Mouse (Mus musculus): ENCODE measurements around the gene Crym. TPM values are rescaled to one million over a fixed set of nuclear protein-coding genes. Genes with fewer than 3 reads are reported as not detected.

Gene Crym
- polyA plus RNA-seq, 1 experiment from 2014 or later: 55.2 TPM

DNA sequence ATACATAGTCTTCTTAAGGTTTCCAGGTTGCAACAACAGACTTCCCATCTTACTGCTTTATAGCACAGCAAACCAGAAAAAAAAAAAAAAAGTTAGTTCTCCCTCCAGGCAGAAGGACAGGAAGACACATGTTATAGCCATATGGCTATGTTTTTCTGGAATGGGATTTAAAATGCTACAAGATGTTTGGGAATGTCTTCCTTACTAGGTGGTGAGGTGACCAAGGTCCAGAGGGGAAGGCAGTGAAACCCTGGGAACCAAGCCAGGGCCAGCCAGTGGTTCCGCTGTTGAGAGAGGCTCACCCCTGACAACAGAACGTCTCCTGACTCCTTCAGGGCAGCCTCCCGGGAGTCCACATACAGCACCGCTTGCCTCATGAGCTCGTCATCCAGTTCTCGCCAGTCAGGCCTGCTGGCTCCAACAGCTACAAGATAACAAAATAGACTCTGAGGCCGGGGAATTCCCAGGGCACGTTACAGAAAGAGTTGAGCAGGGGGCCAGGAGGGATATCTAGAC lies 11.7 kb downstream of the Crym start:
- DNase-seq (ENCODE audit: low spot score) (peak; percentile 52), ATAC-seq (ENCODE audit: low read depth) (peak; percentile 19; the same call in 1 of the 2 replicates)
- Histone ChIP-seq H3K27me3 (replicated peaks; ENCODE audit: control insufficient read depth, insufficient read depth, low read length) (no peaks in the 10 kb centered on the region), H3K4me2 (ENCODE audit: low read depth, low read length) (no peak overlapping the region), H3K36me3 (ENCODE audit: control insufficient read depth, insufficient read depth, low read length) (no peaks in the 10 kb centered on the region), H3K27ac (replicated peaks; ENCODE audit: low read depth, low read length) (no peak overlapping the region), H3K9me3 (ENCODE audit: control insufficient read depth, low read length) (no peaks in the 10 kb centered on the region), H3K4me3 (ENCODE audit: low read depth, low read length) (no peak overlapping the region), H3K9ac (ENCODE audit: low read depth, low read length) (no peak overlapping the region), H3K4me1 (ENCODE audit: control insufficient read depth, insufficient read depth, low read length) (peaks cover 11% of the 10 kb centered on the region)
- WGBS: 34% methylated on average over 8 of the region's 8 CpGs

DNA sequence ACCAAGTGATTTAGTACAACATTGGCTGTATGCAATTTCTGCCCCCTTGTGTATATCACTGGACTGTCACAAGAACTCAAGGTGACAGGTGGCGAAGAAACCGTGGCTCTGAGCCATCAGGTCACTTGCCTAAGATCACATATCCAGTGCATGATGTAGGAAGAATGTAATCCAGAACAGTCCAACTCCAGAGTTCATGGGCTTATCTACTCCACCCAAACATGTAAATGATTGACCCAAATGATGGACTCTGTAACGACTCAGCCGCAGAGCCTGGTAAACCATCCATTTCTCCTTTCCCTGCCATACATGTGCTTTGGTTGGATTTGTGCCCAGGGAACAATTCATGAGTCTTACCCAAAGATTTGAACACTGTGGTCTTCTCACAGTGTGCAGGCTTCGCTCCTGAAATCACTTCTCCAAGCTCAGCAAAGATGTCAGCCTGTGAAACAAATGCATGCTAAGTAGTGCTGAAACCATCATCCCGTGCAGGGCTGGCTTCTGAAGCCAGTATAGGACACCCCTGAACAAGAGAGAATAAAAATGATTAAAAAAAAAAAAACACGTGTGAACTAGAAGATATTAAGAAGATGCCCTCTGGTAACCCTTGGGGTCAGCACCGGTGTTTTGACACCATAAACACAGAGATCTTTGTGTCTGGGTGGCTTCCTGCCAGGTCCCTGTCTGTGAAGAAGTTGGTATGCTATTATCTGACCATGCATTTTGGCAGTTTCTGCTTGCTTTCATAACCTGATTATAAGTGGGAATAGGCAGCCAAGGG lies 12.4 kb downstream of the Crym start:
- DNase-seq (ENCODE audit: low spot score): peak; percentile 32
- no peaks in the 10 kb centered on the region for H3K9me3 ChIP-seq (ENCODE audit: control insufficient read depth, low read length)
- H3K27ac ChIP-seq (replicated peaks; ENCODE audit: low read depth, low read length): no peak overlapping the region
- WGBS: 50% methylated on average over 8 of the region's 8 CpGs
- H3K4me2 ChIP-seq (ENCODE audit: low read depth, low read length): no peak overlapping the region
- 0 out of 2 replicates have a peak, but pooled peaks have one; percentile 35 for ATAC-seq (ENCODE audit: low read depth)
- peaks cover 11% of the 10 kb centered on the region for H3K4me1 ChIP-seq (ENCODE audit: control insufficient read depth, insufficient read depth, low read length)
- no peaks in the 10 kb centered on the region for H3K27me3 ChIP-seq (replicated peaks; ENCODE audit: control insufficient read depth, insufficient read depth, low read length)
- H3K4me3 ChIP-seq (ENCODE audit: low read depth, low read length): no peak overlapping the region
- no peaks in the 10 kb centered on the region for H3K36me3 ChIP-seq (ENCODE audit: control insufficient read depth, insufficient read depth, low read length)
- H3K9ac ChIP-seq (ENCODE audit: low read depth, low read length): no peak overlapping the region

DNA sequence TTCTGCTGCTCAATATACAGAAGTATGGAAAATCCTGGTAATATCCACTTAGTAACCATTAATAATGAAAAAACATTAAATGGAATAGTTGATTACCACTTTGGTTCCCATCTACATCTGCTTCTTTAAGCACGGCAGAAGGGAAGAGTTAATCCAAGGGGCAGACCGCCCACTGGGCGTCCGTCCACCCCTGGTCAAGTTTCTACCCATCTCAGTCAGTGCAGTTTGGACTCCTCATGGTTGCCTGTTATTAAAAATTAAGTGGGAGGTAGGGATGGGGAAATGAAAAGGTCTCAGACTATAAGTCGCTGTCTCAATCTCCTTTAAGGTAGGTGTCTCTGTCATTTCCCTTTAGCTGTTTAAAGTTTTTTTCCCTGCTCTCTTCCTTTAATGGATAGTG lies 13.0 kb downstream of the Crym start:
- Histone ChIP-seq H3K9ac (ENCODE audit: low read depth, low read length) (no peak overlapping the region), H3K4me3 (ENCODE audit: low read depth, low read length) (no peak overlapping the region), H3K9me3 (ENCODE audit: control insufficient read depth, low read length) (no peaks in the 10 kb centered on the region), H3K4me1 (ENCODE audit: control insufficient read depth, insufficient read depth, low read length) (peaks cover 11% of the 10 kb centered on the region), H3K36me3 (ENCODE audit: control insufficient read depth, insufficient read depth, low read length) (no peaks in the 10 kb centered on the region), H3K4me2 (ENCODE audit: low read depth, low read length) (no peak overlapping the region), H3K27me3 (replicated peaks; ENCODE audit: control insufficient read depth, insufficient read depth, low read length) (no peaks in the 10 kb centered on the region), H3K27ac (replicated peaks; ENCODE audit: low read depth, low read length) (no peak overlapping the region)
- DNase-seq (ENCODE audit: low spot score) (no peak), ATAC-seq (ENCODE audit: low read depth) (no peak)
- WGBS: 74% methylated on average over 5 of the region's 5 CpGs

DNA sequence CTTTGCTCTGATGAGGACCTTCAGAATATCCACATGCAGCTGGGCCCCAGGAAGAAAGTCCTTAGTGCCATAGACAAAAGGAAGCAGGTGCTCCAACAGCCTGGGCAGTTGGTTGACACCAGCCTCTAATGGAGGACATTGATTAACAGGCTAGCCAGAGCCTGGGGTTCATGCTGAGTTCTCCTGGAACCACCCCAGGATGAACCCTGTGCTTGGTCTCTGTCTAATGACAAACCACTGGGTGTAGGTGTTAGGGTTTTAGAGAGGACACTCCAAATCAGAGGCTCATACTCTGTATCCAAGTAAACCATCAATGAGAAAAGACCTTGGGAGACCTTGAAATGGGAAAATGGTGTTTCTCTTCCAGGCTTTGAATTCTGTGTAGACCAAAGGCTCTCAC lies 19.0 kb downstream of the Crym start:
- no peak for DNase-seq (ENCODE audit: low spot score)
- no peak for ATAC-seq (ENCODE audit: low read depth)
- H3K27me3 ChIP-seq (replicated peaks; ENCODE audit: control insufficient read depth, insufficient read depth, low read length): no peaks in the 10 kb centered on the region
- H3K4me1 ChIP-seq (ENCODE audit: control insufficient read depth, insufficient read depth, low read length): no peaks in the 10 kb centered on the region; the same call in 1 of the 2 replicates
- H3K4me3 ChIP-seq (ENCODE audit: low read depth, low read length): no peak overlapping the region
- no peaks in the 10 kb centered on the region for H3K36me3 ChIP-seq (ENCODE audit: control insufficient read depth, insufficient read depth, low read length)
- H3K4me2 ChIP-seq (ENCODE audit: low read depth, low read length): no peak overlapping the region
- H3K9ac ChIP-seq (ENCODE audit: low read depth, low read length): no peak overlapping the region
- H3K9me3 ChIP-seq (ENCODE audit: control insufficient read depth, low read length): no peaks in the 10 kb centered on the region
- H3K27ac ChIP-seq (replicated peaks; ENCODE audit: low read depth, low read length): no peak overlapping the region

DNA sequence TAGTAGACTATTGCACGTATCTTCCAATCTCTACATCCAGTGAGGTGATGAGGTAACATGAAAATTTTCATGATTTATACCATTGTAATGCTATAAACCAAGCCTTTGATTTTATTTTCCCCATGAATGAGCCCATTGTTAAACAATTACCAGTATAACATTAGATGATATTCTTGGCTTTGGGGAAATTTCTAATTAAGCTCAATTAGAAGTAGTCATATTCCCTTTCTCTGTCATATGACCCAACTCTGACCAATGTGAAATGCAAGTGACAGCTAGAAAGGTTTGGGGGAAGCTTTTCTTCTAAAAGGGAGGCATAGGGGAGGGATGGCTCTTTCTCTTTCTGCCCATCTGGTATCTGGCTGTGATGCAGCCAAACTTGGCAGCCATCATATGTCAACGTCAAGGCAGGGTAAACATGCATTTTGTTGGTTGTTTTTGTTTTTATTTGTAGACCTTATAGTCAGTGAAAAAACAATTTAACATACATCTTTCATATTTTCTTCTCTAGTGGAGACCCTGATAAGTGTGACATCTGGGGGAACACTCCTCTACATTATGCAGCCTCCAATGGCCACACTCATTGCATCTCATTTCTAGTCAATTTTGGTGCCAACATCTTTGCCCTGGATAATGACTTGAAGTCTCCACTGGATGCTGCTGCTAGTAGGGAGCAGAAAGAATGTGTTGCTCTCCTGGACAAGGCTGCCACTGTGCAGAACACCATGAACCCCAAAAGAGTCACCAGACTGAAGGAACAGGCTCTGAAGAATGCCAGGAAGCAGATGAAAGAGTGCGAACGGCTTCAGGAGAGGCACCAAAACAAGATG lies 20.3 kb downstream of the Crym start:
- WGBS: 86% methylated on average over 4 of the region's 4 CpGs
- H3K9me3 ChIP-seq (ENCODE audit: control insufficient read depth, low read length): no peaks in the 10 kb centered on the region
- no peaks in the 10 kb centered on the region for H3K27me3 ChIP-seq (replicated peaks; ENCODE audit: control insufficient read depth, insufficient read depth, low read length)
- no peaks in the 10 kb centered on the region; the same call in 1 of the 2 replicates for H3K4me1 ChIP-seq (ENCODE audit: control insufficient read depth, insufficient read depth, low read length)
- no peak overlapping the region for H3K4me2 ChIP-seq (ENCODE audit: low read depth, low read length)
- DNase-seq (ENCODE audit: low spot score) (no peak), ATAC-seq (ENCODE audit: low read depth) (no peak)
- H3K27ac ChIP-seq (replicated peaks; ENCODE audit: low read depth, low read length): no peak overlapping the region
- no peak overlapping the region for H3K9ac ChIP-seq (ENCODE audit: low read depth, low read length)
- no peak overlapping the region for H3K4me3 ChIP-seq (ENCODE audit: low read depth, low read length)
- H3K36me3 ChIP-seq (ENCODE audit: control insufficient read depth, insufficient read depth, low read length): no peaks in the 10 kb centered on the region

DNA sequence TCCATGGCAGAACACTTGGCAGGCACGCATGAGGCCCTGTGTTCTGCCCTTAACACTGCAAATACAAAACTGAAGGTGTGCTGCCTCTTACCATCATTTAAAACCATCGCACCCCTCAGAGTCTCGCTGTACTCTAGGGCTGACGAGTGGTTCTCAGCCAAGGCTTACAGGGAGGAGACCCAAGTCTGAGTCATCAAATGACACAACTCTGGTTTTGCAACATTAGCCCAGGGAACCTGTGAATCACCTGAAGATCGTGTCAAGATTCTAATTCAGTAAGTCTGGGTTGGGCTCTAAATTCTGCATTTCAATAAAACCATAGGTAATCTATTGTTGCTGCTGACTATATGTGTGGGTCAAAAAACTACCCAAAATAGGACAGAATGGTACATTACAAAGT lies 21.4 kb downstream of the Crym start:
- Histone ChIP-seq H3K4me1 (ENCODE audit: control insufficient read depth, insufficient read depth, low read length) (no peaks in the 10 kb centered on the region; the same call in 1 of the 2 replicates), H3K4me2 (ENCODE audit: low read depth, low read length) (no peak overlapping the region), H3K9ac (ENCODE audit: low read depth, low read length) (no peak overlapping the region), H3K9me3 (ENCODE audit: control insufficient read depth, low read length) (no peaks in the 10 kb centered on the region), H3K36me3 (ENCODE audit: control insufficient read depth, insufficient read depth, low read length) (no peaks in the 10 kb centered on the region), H3K27ac (replicated peaks; ENCODE audit: low read depth, low read length) (no peak overlapping the region), H3K27me3 (replicated peaks; ENCODE audit: control insufficient read depth, insufficient read depth, low read length) (no peaks in the 10 kb centered on the region), H3K4me3 (ENCODE audit: low read depth, low read length) (no peak overlapping the region)
- ATAC-seq (ENCODE audit: low read depth) (no peak), DNase-seq (ENCODE audit: low spot score) (no peak)
- 78% methylated on average over 5 of the region's 5 CpGs for WGBS

DNA sequence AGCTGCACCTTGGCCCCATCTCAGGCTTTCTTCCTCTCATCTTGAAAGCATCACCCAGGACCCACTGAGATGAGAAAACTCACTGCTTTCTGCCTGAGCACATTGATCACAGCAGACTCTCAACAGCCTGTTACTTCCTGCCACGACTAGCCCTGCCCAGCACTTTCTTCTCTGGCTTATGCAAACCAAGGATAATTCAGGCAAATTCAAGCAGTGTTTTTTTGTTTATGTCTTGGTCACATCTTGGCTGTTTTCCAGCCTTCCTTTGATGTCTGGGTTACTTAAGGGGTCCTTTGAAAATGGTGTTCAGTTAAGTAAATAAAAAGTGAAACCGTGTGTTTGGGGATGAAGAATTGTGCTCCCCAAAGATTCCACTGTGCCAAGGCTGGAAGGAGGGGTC lies 23.0 kb downstream of the Crym start:
- WGBS: 10% methylated on average over 2 of the region's 2 CpGs
- H3K4me3 ChIP-seq (ENCODE audit: low read depth, low read length): no peak overlapping the region
- 0 out of 2 replicates have a peak, but pooled peaks have one; percentile 37 for ATAC-seq (ENCODE audit: low read depth)

DNA sequence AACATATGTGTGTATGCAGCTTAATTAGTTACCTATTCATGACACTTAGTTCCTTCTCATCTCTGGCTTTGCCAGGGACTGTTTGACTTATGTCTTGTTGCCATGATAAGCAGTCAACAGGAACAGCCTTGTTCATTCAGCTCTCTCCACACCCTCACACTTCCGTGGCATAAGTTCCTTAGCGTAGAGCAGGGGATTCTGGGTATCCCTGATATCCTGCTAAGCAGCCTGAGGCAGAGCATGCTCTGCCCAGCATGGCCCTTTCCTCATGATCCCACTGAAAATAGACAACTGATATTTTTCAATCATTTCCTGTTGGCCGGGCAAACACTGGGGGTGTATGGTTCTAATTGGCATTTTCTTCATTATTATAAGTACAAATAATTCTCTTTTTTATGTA lies 24.3 kb downstream of the Crym start:
- H3K4me3 ChIP-seq (ENCODE audit: low read depth, low read length): no peak overlapping the region
- DNase-seq (ENCODE audit: low spot score) (no peak), ATAC-seq (ENCODE audit: low read depth) (no peak)
- H3K9me3 ChIP-seq (ENCODE audit: control insufficient read depth, low read length): no peaks in the 10 kb centered on the region
- no peaks in the 10 kb centered on the region for H3K36me3 ChIP-seq (ENCODE audit: control insufficient read depth, insufficient read depth, low read length)
- H3K4me1 ChIP-seq (ENCODE audit: control insufficient read depth, insufficient read depth, low read length): no peaks in the 10 kb centered on the region; the same call in 1 of the 2 replicates
- H3K27ac ChIP-seq (replicated peaks; ENCODE audit: low read depth, low read length): no peak overlapping the region
- no peaks in the 10 kb centered on the region for H3K27me3 ChIP-seq (replicated peaks; ENCODE audit: control insufficient read depth, insufficient read depth, low read length)
- WGBS: 77% methylated on average over 3 of the region's 3 CpGs
- H3K9ac ChIP-seq (ENCODE audit: low read depth, low read length): no peak overlapping the region
- no peak overlapping the region for H3K4me2 ChIP-seq (ENCODE audit: low read depth, low read length)

More for the DNA sequence above, 23.0 kb downstream of the Crym start:
- H3K27me3 ChIP-seq (replicated peaks; ENCODE audit: control insufficient read depth, insufficient read depth, low read length): no peaks in the 10 kb centered on the region
- H3K9me3 ChIP-seq (ENCODE audit: control insufficient read depth, low read length): no peaks in the 10 kb centered on the region
- no peaks in the 10 kb centered on the region for H3K36me3 ChIP-seq (ENCODE audit: control insufficient read depth, insufficient read depth, low read length)
- no peaks in the 10 kb centered on the region; the same call in 1 of the 2 replicates for H3K4me1 ChIP-seq (ENCODE audit: control insufficient read depth, insufficient read depth, low read length)
- no peak overlapping the region for H3K4me2 ChIP-seq (ENCODE audit: low read depth, low read length)
- H3K9ac ChIP-seq (ENCODE audit: low read depth, low read length): no peak overlapping the region
- H3K27ac ChIP-seq (replicated peaks; ENCODE audit: low read depth, low read length): no peak overlapping the region
- DNase-seq (ENCODE audit: low spot score): peak; percentile 44

Data from embryonic facial prominence, embryonic 14.5 days (tissue).